Mouse (Mus musculus) CH12.LX (cell line): ENCODE results near the gene Cib1. TPM values are rescaled to one million over a fixed set of nuclear protein-coding genes. Genes with fewer than 3 reads are reported as not detected.

Source experiments
- DNase-seq: peaks from one replicate; pipeline ENCODE4 v3.0.0-alpha.2; 2013; ENCODE audit errors: extremely low read depth
- H3K27ac ChIP-seq: 2 replicates; pipeline ENCODE4 v1.5.1; 2012; ENCODE audit warnings: low read depth, mild to moderate bottlenecking, control low read depth, moderate library complexity; ENCODE audit not compliant: insufficient read depth
- H3K27me3 ChIP-seq: replicated peaks from 2 replicates; pipeline ENCODE3; 2012; ENCODE audit warnings: inconsistent platforms
- H3K36me3 ChIP-seq, 2 experiments: replicated peaks in 1 of 2; 2 replicates each; pipeline versions ENCODE3 to v1.6.1; 2012; ENCODE audit warnings: inconsistent platforms in 1 of 2, low read length in 1 of 2, mild to moderate bottlenecking in 1 of 2, mixed read lengths in 1 of 2, moderate library complexity in 1 of 2; ENCODE audit not compliant: control insufficient read depth in 1 of 2, insufficient read depth in 1 of 2
- H3K4me1 ChIP-seq, 2 experiments: 2 replicates each; pipeline ENCODE4 v1.6.1; 2012; ENCODE audit warnings: inconsistent platforms in 1 of 2, moderate library complexity in 1 of 2; ENCODE audit not compliant: insufficient read depth in 2 of 2, control insufficient read depth in 1 of 2
- H3K4me2 ChIP-seq: 2 replicates; pipeline ENCODE4 v1.6.1; 2012; ENCODE audit warnings: low read depth, mild to moderate bottlenecking, control low read depth; ENCODE audit not compliant: poor library complexity, insufficient read depth, severe bottlenecking
- H3K4me3 ChIP-seq, 3 experiments: fragments of 150-350 bp in 1 of 3; sonication (generic) in 1 of 3; replicated peaks in 1 of 3; 2 replicates each; pipeline versions ENCODE3 to v1.5.1; 2011 to 2012; ENCODE audit warnings: low read depth in 2 of 3, low read length in 2 of 3, mild to moderate bottlenecking in 2 of 3, moderate library complexity in 2 of 3, control low read depth in 1 of 3, improper control_type of control experiment in 1 of 3, inconsistent platforms in 1 of 3, mixed read lengths in 1 of 3; ENCODE audit not compliant: poor library complexity in 1 of 3
- H3K79me2 ChIP-seq: replicated peaks from 2 replicates; pipeline ENCODE4 v1.6.1; 2012; ENCODE audit warnings: mild to moderate bottlenecking, moderate library complexity; ENCODE audit not compliant: control insufficient read depth, poor library complexity, insufficient read depth, severe bottlenecking; ENCODE audit errors: extremely low read depth
- H3K9ac ChIP-seq: 2 replicates; pipeline ENCODE4 v1.6.1; 2012; ENCODE audit warnings: low read depth, mild to moderate bottlenecking, control low read depth, moderate library complexity; ENCODE audit not compliant: insufficient read depth
- H3K9me3 ChIP-seq: replicated peaks from 2 replicates; pipeline ENCODE3; 2012; ENCODE audit warnings: low read length, inconsistent platforms, mixed read lengths
- BHLHE40 ChIP-seq: IDR thresholded peaks from 2 replicates; pipeline ENCODE4 v1.6.1; 2011; ENCODE audit warnings: mild to moderate bottlenecking, low read depth, low read length, improper control_type of control experiment
- CHD2 ChIP-seq: IDR thresholded peaks from 2 replicates; pipeline ENCODE4 v1.6.1; 2011; ENCODE audit warnings: low read length, improper control_type of control experiment
- CTCF ChIP-seq, 2 experiments: IDR thresholded peaks in 1 of 2; conservative IDR thresholded peaks in 1 of 2; 2 replicates each; pipeline ENCODE4 v1.5.1; 2011 to 2012; ENCODE audit warnings: low read depth in 2 of 2, low read length in 2 of 2, improper control_type of control experiment in 1 of 2, inconsistent platforms in 1 of 2, mild to moderate bottlenecking in 1 of 2, moderate library complexity in 1 of 2
- E2F4 ChIP-seq: IDR thresholded peaks from 2 replicates; pipeline ENCODE4 v1.6.1; 2011; ENCODE audit warnings: low read depth, low read length, improper control_type of control experiment; ENCODE audit not compliant: insufficient replicate concordance
- EP300 ChIP-seq: IDR thresholded peaks from 2 replicates; pipeline ENCODE4 v1.6.1; 2011; ENCODE audit warnings: low read length, improper control_type of control experiment
- GABPA ChIP-seq: IDR thresholded peaks from 2 replicates; pipeline ENCODE4 v1.6.1; 2012; ENCODE audit warnings: low read depth, low read length, improper control_type of control experiment, inconsistent platforms; ENCODE audit not compliant: insufficient replicate concordance
- IRF4 ChIP-seq: IDR thresholded peaks from 2 replicates; pipeline ENCODE4 v1.6.1; 2014; ENCODE audit warnings: low read depth, mild to moderate bottlenecking, inconsistent platforms, low read length, improper control_type of control experiment
- JUN ChIP-seq: IDR thresholded peaks from 2 replicates; pipeline ENCODE4 v1.6.1; 2011; ENCODE audit warnings: low read depth, mild to moderate bottlenecking, low read length, improper control_type of control experiment, moderate library complexity; ENCODE audit not compliant: insufficient read depth
- MAX ChIP-seq: IDR thresholded peaks from 2 replicates; pipeline ENCODE4 v1.6.1; 2011; ENCODE audit warnings: low read length, improper control_type of control experiment
- MXI1 ChIP-seq: IDR thresholded peaks from 2 replicates; pipeline ENCODE4 v1.6.1; 2011; ENCODE audit warnings: mild to moderate bottlenecking, low read depth, low read length, improper control_type of control experiment
- MYC ChIP-seq: IDR thresholded peaks from 2 replicates; pipeline ENCODE4 v1.6.1; 2011; ENCODE audit warnings: low read depth, mild to moderate bottlenecking, improper control_type of control experiment, low read length
- NRF1 ChIP-seq: IDR thresholded peaks from 2 replicates; pipeline ENCODE4 v1.6.1; 2014; ENCODE audit warnings: low read depth, mild to moderate bottlenecking, inconsistent platforms, low read length, improper control_type of control experiment, moderate library complexity
- POLR2A ChIP-seq: IDR thresholded peaks from 2 replicates; pipeline ENCODE4 v1.6.1; 2011; ENCODE audit warnings: low read depth, mild to moderate bottlenecking, improper control_type of control experiment, low read length
- POLR2AphosphoS2 ChIP-seq: IDR thresholded peaks from 2 replicates; pipeline ENCODE4 v1.6.1; 2011; ENCODE audit warnings: low read depth, low read length, improper control_type of control experiment
- RAD21 ChIP-seq: IDR thresholded peaks from 2 replicates; pipeline ENCODE4 v1.6.1; 2011; ENCODE audit warnings: low read depth, mild to moderate bottlenecking, low read length, improper control_type of control experiment, moderate library complexity
- SIN3A ChIP-seq: IDR thresholded peaks from 2 replicates; pipeline ENCODE4 v1.6.1; 2012; ENCODE audit warnings: low read length, improper control_type of control experiment, inconsistent platforms
- SMC3 ChIP-seq: IDR thresholded peaks from 2 replicates; pipeline ENCODE4 v1.6.1; 2011; ENCODE audit warnings: low read depth, low read length, improper control_type of control experiment
- TBP ChIP-seq: conservative IDR thresholded peaks from 2 replicates; pipeline ENCODE4 v1.6.1; 2011; ENCODE audit warnings: low read depth, low read length, improper control_type of control experiment
- TCF12 ChIP-seq: IDR thresholded peaks from 2 replicates; pipeline ENCODE4 v1.6.1; 2014; ENCODE audit warnings: low read depth, mild to moderate bottlenecking, inconsistent platforms, low read length, improper control_type of control experiment
- UBTF ChIP-seq: IDR thresholded peaks from 2 replicates; pipeline ENCODE4 v1.6.1; 2012; ENCODE audit warnings: low read depth, mild to moderate bottlenecking, inconsistent platforms, low read length, improper control_type of control experiment, moderate library complexity
- USF1 ChIP-seq: IDR thresholded peaks from 2 replicates; pipeline ENCODE4 v1.6.1; 2014; ENCODE audit warnings: low read depth, mild to moderate bottlenecking, inconsistent platforms, low read length, improper control_type of control experiment
- USF2 ChIP-seq: conservative IDR thresholded peaks from 2 replicates; pipeline ENCODE4 v1.6.1; 2011; ENCODE audit warnings: low read depth, low read length, improper control_type of control experiment
- dilution Hi-C: fragments of 300-500 bp; cut with MboI; formaldehyde crosslinking; loops from 2 replicates; pipeline ENCODE4 v1.14.3; 2020; ENCODE audit warnings: low sequenced_read_pairs; ENCODE audit not compliant: extremely low pct_unique_long_range_greater_than_20kb, extremely low pct_ligation_motif_present
- in situ Hi-C: fragments of 300-500 bp; cut with MboI; formaldehyde crosslinking; loops from 3 replicates; pipeline ENCODE4 v1.14.3; 2019; ENCODE audit warnings: low sequenced_read_pairs, low pct_ligation_motif_present, low pct_unique_long_range_greater_than_20kb, mixed read lengths
- polyA plus RNA-seq: library from polyadenylated mRNA; unstranded; fragments of >175 nt; gene quantifications from 2 replicates; pipeline ENCODE4 v1.2.1, GENCODE M21; 2012; ENCODE audit warnings: low read depth; ENCODE audit not compliant: insufficient read length
- total RNA-seq, 2 experiments: library from RNA; depleted of rRNA; stranded (reverse); fragments of 300-350 nt in 1 of 2; fragments of >200 nt in 1 of 2; gene quantifications; 2 replicates each; pipeline ENCODE4 v1.2.3; 2012 to 2014

The Cib1 gene
- total and polyA plus RNA-seq, 3 experiments = 29.1 to 73.1 (median 48.1) TPM

GRCm38 (mm10) chr7:80197371-80197770 is 35.2 kb downstream of the Cib1 start:
- Histone ChIP-seq H3K36me3 (peaks cover 2 to 5% of the 10 kb centered on the region in 2 experiments), H3K27me3 (peaks cover 3% of the 10 kb centered on the region), H3K9me3 (no peaks in the 10 kb centered on the region), H3K27ac (peak overlapping the region; percentile 26; the same call in 1 of the 2 replicates), H3K4me2 (peak overlapping the region; percentile 43; the same call in 1 of the 2 replicates), H3K4me1 (peaks cover 29 to 74% of the 10 kb centered on the region in 2 experiments), H3K4me3 (no peak overlapping the region), H3K79me2 (peaks cover 30% of the 10 kb centered on the region), H3K9ac (peak overlapping the region; percentile 69; the same call in 1 of the 2 replicates)
- dilution Hi-C loops = no loop called here
- in situ Hi-C loops = loop anchor here (5.0 kb wide), 1 partner anchor 35 kb away; no protein-coding TSS in a partner anchor
- TF ChIP-seq UBTF (no peak), CHD2 (peak; percentile 77), MXI1 (peak; percentile 54), EP300 (0 out of 2 replicates have a peak, but pooled peaks have one; percentile 21), SIN3A (no peak), GABPA (no peak), MAX (peak; percentile 70), RAD21 (no peak; the same call in 1 of the 2 replicates), NRF1 (no peak), E2F4 (no peak), MYC (peak; percentile 71), TBP (no peak), IRF4 (no peak; the same call in 1 of the 2 replicates), TCF12 (0 out of 2 replicates have a peak, but pooled peaks have one; percentile 25)
- no peak for DNase-seq

GRCm38 (mm10) chr7:80195576-80196263 is 36.9 kb downstream of the Cib1 start:
- no peak overlapping the region for H3K4me2 ChIP-seq
- TF ChIP-seq POLR2AphosphoS2 = no peak
- no peak for TF ChIP-seq JUN
- no peak for TF ChIP-seq SIN3A
- TF ChIP-seq UBTF = no peak
- no peak for TF ChIP-seq MXI1
- TF ChIP-seq IRF4 = no peak
- no peak for TF ChIP-seq BHLHE40
- TF ChIP-seq EP300 = no peak
- no peak for TF ChIP-seq NRF1
- TF ChIP-seq SMC3 = no peak
- no peak for TF ChIP-seq CTCF (conservative IDR thresholded peaks at IDR 0.05 in 1 of 2, IDR thresholded peaks at IDR 0.05 in 1 of 2; ENCODE audit: low read depth in 2 of 2, low read length in 2 of 2)
- TF ChIP-seq MYC = no peak
- TF ChIP-seq USF2 = no peak
- TF ChIP-seq USF1 = no peak
- TF ChIP-seq POLR2A = no peak

More at GRCm38 (mm10) chr7:80195576-80196263, 36.9 kb downstream of the Cib1 start:
- Histone ChIP-seq H3K4me1 (peaks cover 27 to 74% of the 10 kb centered on the region in 2 experiments), H3K79me2 (peaks cover 19% of the 10 kb centered on the region), H3K36me3 (peaks cover 0 to 2% of the 10 kb centered on the region in 2 experiments), H3K9ac (no peak overlapping the region), H3K4me3 (no peak overlapping the region), H3K9me3 (no peaks in the 10 kb centered on the region), H3K27me3 (peaks cover 3% of the 10 kb centered on the region), H3K27ac (no peak overlapping the region)
- no peak for DNase-seq
- dilution Hi-C loops (no loop called here), in situ Hi-C loops (loop anchor here (5.0 kb wide), 1 partner anchor 33 kb away; no protein-coding TSS in a partner anchor)
